19 mouse cellular contexts compared by ENCODE assay signal in the genomic region with DNA sequence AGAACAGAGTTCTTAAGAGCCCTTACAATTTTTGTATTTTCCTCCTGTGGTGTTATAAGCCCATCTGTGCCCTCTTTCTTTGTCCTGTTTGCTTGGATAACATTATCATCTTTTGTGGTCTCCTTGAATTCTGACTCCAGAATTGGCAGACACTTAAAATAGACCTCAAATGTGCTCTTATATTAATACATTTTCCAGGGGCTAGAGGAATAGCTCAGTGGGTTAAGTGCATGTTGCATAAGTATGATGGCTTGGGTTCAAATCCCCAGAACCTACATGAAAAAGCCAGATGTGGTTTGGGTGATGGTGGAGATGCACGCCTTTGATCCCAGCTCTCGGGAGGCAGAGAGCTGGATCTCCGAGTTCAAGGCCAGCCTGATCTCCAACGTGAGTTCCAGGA. TPM values are rescaled to one million over a fixed set of nuclear protein-coding genes. Genes with fewer than 3 reads are reported as not detected.
DNase-seq lines count a peak whose midpoint lies in the region; ATAC-seq and TF ChIP-seq lines count a peak whose summit lies in the region.
"Had no signal": no experiment of that assay in that cellular context is flagged by ENCODE, and none has a peak within 500 bp of the region (broad histone marks: within the 10 kb centered on the region; RNA-seq: fewer than 3 reads in every experiment).

No protein-coding gene starts in this region.

- no peak for TF ChIP-seq POLR2A in small intestine, adult 2 months (IDR thresholded peaks at IDR 0.05; ENCODE audit: low read depth, low read length)

- 75% methylated on average over 4 of the region's 4 CpGs for whole genome bisulfite sequencing in heart, postnatal 0 days
- 88% methylated on average over 4 of the region's 4 CpGs for WGBS in neural tube, embryonic 15.5 days
- 76% methylated on average over 4 of the region's 4 CpGs for WGBS in embryonic facial prominence, embryonic 10.5 days
- WGBS in small intestine, adult 2 months = 57% methylated on average over 4 of the region's 4 CpGs
- WGBS in midbrain, embryonic 10.5 days = 78% methylated on average over 4 of the region's 4 CpGs

- TF ChIP-seq CTCF in heart, postnatal 0 days (IDR thresholded peaks at IDR 0.05; ENCODE audit: low read depth) = no peak
- TF ChIP-seq CTCF in small intestine, adult 2 months (IDR thresholded peaks at IDR 0.05; ENCODE audit: extremely low read depth, insufficient read length, insufficient replicate concordance, low read depth, low read length) = no peak

- TF ChIP-seq EP300 in heart, postnatal 0 days (IDR thresholded peaks at IDR 0.05; ENCODE audit: low read depth) = no peak

- no peak overlapping the region for H3K9ac ChIP-seq in heart, postnatal 0 days (replicated peaks; ENCODE audit: low read depth, low read length)
- no peak overlapping the region for H3K9ac ChIP-seq in neural tube, embryonic 15.5 days (replicated peaks)
- H3K9ac ChIP-seq: embryonic facial prominence, embryonic 13.5 days; forebrain, postnatal 0 days; heart, embryonic 15.5 days; hindbrain, embryonic 15.5 days; liver, embryonic 13.5 days; midbrain, embryonic 13.5 days had no signal

- peak overlapping the region; percentile 31; the same call in 1 of the 2 replicates for H3K27ac ChIP-seq in heart, postnatal 0 days (ENCODE audit: low read depth)
- H3K27ac ChIP-seq in neural tube, embryonic 15.5 days (replicated peaks) = 0 out of 2 replicates have a peak overlapping the region, but pooled peaks have one; percentile 18
- peak overlapping the region; percentile 72; the same call in 1 of the 2 replicates for H3K27ac ChIP-seq in embryonic facial prominence, embryonic 10.5 days (replicated peaks)
- peak overlapping the region; percentile 2; the same call in 1 of the 2 replicates for H3K27ac ChIP-seq in small intestine, adult 2 months (ENCODE audit: insufficient read depth, low read depth, low read length)
- no peak overlapping the region for H3K27ac ChIP-seq in midbrain, embryonic 10.5 days (replicated peaks)
- H3K27ac ChIP-seq: embryonic facial prominence, embryonic 13.5 days; heart, embryonic 15.5 days; hindbrain, embryonic 15.5 days; midbrain, embryonic 13.5 days had no signal

- no peak for DNase-seq in heart, postnatal 0 days (ENCODE audit: low spot score)
- no peak for DNase-seq in heart, postnatal 10 days
- no peak for DNase-seq in neural tube, embryonic 10.5 days (ENCODE audit: extremely low spot score, low spot score)
- DNase-seq in embryonic facial prominence, embryonic 10.5 days (ENCODE audit: low spot score) = no peak
- no peak for DNase-seq in midbrain, embryonic 10.5 days (ENCODE audit: low spot score)
- DNase-seq: cerebellum, adult 11 months; forebrain, postnatal 0 days; layer of hippocampus, adult 9-11 months; left cerebral cortex, postnatal 4 days; liver, embryonic 13.5 days; thymus, postnatal 25 days had no signal

- ATAC-seq in heart, postnatal 0 days (ENCODE audit: insufficient read depth, low read depth) = no peak
- ATAC-seq in neural tube, embryonic 15.5 days (ENCODE audit: low FRiP score) = no peak
- ATAC-seq: CD4-positive, CD25-positive, alpha-beta regulatory T cell, adult 4 months had no signal

- H3K36me3 ChIP-seq in heart, postnatal 0 days (replicated peaks; ENCODE audit: control insufficient read depth, insufficient read depth, low read length) = no peaks in the 10 kb centered on the region
- H3K36me3 ChIP-seq in neural tube, embryonic 15.5 days = no peaks in the 10 kb centered on the region
- H3K36me3 ChIP-seq in embryonic facial prominence, embryonic 10.5 days (replicated peaks) = no peaks in the 10 kb centered on the region
- H3K36me3 ChIP-seq in small intestine, adult 2 months (ENCODE audit: control insufficient read depth, insufficient read depth, low read length) = no peaks in the 10 kb centered on the region
- no peaks in the 10 kb centered on the region for H3K36me3 ChIP-seq in midbrain, embryonic 10.5 days
- H3K36me3 ChIP-seq: embryonic facial prominence, embryonic 13.5 days; heart, embryonic 15.5 days; hindbrain, embryonic 15.5 days; liver, embryonic 13.5 days; midbrain, embryonic 13.5 days had no signal

- intact Hi-C loops in heart, postnatal 10 days (cut with DNase I) = loop anchor here (5.0 kb wide), 1 partner anchor 37 kb away; a partner anchor contains a TSS

- H3K4me1 ChIP-seq in heart, postnatal 0 days (ENCODE audit: control insufficient read depth, insufficient read depth) = peaks cover 25% of the 10 kb centered on the region
- peaks cover 22% of the 10 kb centered on the region for H3K4me1 ChIP-seq in neural tube, embryonic 15.5 days
- peaks cover 51% of the 10 kb centered on the region for H3K4me1 ChIP-seq in embryonic facial prominence, embryonic 10.5 days
- H3K4me1 ChIP-seq in small intestine, adult 2 months (ENCODE audit: control insufficient read depth, insufficient read depth, insufficient read length, low read length) = peaks cover 25% of the 10 kb centered on the region
- H3K4me1 ChIP-seq in midbrain, embryonic 10.5 days = peaks cover 28% of the 10 kb centered on the region

- H3K4me3 ChIP-seq in heart, postnatal 0 days (ENCODE audit: low read depth, low read length) = no peak overlapping the region
- H3K4me3 ChIP-seq in neural tube, embryonic 15.5 days (replicated peaks) = no peak overlapping the region
- H3K4me3 ChIP-seq in embryonic facial prominence, embryonic 10.5 days = no peak overlapping the region
- H3K4me3 ChIP-seq in small intestine, adult 2 months (ENCODE audit: low read depth, low read length) = no peak overlapping the region
- H3K4me3 ChIP-seq in midbrain, embryonic 10.5 days = no peak overlapping the region
- H3K4me3 ChIP-seq: embryonic facial prominence, embryonic 13.5 days; heart, embryonic 15.5 days; hindbrain, embryonic 15.5 days; left cerebral cortex, adult 2 months; liver, embryonic 13.5 days; midbrain, embryonic 13.5 days had no signal

- H3K4me2 ChIP-seq in heart, postnatal 0 days (ENCODE audit: low read depth, low read length) = no peak overlapping the region
- no peak overlapping the region for H3K4me2 ChIP-seq in neural tube, embryonic 15.5 days
- H3K4me2 ChIP-seq: embryonic facial prominence, embryonic 13.5 days; heart, embryonic 15.5 days; hindbrain, embryonic 15.5 days; liver, embryonic 13.5 days; midbrain, embryonic 13.5 days had no signal

- no peaks in the 10 kb centered on the region for H3K9me3 ChIP-seq in heart, postnatal 0 days (replicated peaks; ENCODE audit: control insufficient read depth, low read length)
- H3K9me3 ChIP-seq in neural tube, embryonic 15.5 days (replicated peaks) = no peaks in the 10 kb centered on the region
- H3K9me3 ChIP-seq in embryonic facial prominence, embryonic 10.5 days = no peaks in the 10 kb centered on the region
- H3K9me3 ChIP-seq in midbrain, embryonic 10.5 days (replicated peaks) = 0 out of 2 replicates have a peak, but pooled peaks cover 4% of the 10 kb centered on the region
- H3K9me3 ChIP-seq: heart, embryonic 15.5 days; hindbrain, embryonic 15.5 days; liver, embryonic 13.5 days; midbrain, embryonic 13.5 days had no signal

- no peaks in the 10 kb centered on the region for H3K27me3 ChIP-seq in heart, postnatal 0 days (ENCODE audit: control insufficient read depth, insufficient read depth, low read length)
- H3K27me3 ChIP-seq in neural tube, embryonic 15.5 days (replicated peaks) = no peaks in the 10 kb centered on the region
- no peaks in the 10 kb centered on the region for H3K27me3 ChIP-seq in embryonic facial prominence, embryonic 10.5 days (replicated peaks; ENCODE audit: low read depth, poor library complexity, severe bottlenecking)
- no peaks in the 10 kb centered on the region for H3K27me3 ChIP-seq in small intestine, adult 2 months (ENCODE audit: control insufficient read depth, insufficient read depth, low read length)
- H3K27me3 ChIP-seq in midbrain, embryonic 10.5 days (ENCODE audit: low read depth, poor library complexity, severe bottlenecking) = no peaks in the 10 kb centered on the region
- H3K27me3 ChIP-seq: embryonic facial prominence, embryonic 13.5 days; heart, embryonic 15.5 days; hindbrain, embryonic 15.5 days; liver, embryonic 13.5 days; midbrain, embryonic 13.5 days had no signal

RNA-seq across cellular contexts. Expression of a gene that starts 38.2 kb away (rescaled TPM):
- 3.0 and 15.5 TPM in 2 replicates for total RNA-seq in heart, postnatal 0 days (2014; rRNA removed; ENCODE audit: low replicate concordance)
- polyA plus RNA-seq in heart, postnatal 0 days (2015; fragmentation: Nextera tagmentation; extraction: Ambion mirVana) = 26.3 and 27.2 TPM in 2 replicates
- total RNA-seq in heart, postnatal 10 days (2021) = 10 to 100 TPM; 16.9 to 20.8 TPM
- polyA plus RNA-seq in neural tube, embryonic 15.5 days (2015; fragmentation: Nextera tagmentation; extraction: Ambion mirVana) = 67.4 and 69.7 TPM in 2 replicates
- polyA plus RNA-seq in embryonic facial prominence, embryonic 10.5 days (2016; fragmentation: Nextera tagmentation; extraction: Ambion mirVana) = 34.0 and 38.4 TPM in 2 replicates
- 27.1 and 31.8 TPM in 2 replicates for polyA plus RNA-seq in small intestine, adult 2 months (2012; rRNA removed)
- polyA plus RNA-seq in midbrain, embryonic 10.5 days (2016; fragmentation: Nextera tagmentation; extraction: Ambion mirVana) = 15.1 and 17.3 TPM in 2 replicates
